Mouse (Mus musculus): ENCODE results near the gene Wdr18. TPM values are rescaled to one million over a fixed set of nuclear protein-coding genes. Genes with fewer than 3 reads are reported as not detected.
"Not testable (repeated sequence)": the region's sequence is repeated elsewhere in the genome, so short reads cannot be mapped to it uniquely, and the experiment has no call there.

Wdr18 gene
- polyA plus RNA-seq, 1 experiment from 2014 or later = 86.2 TPM

GRCm38 (mm10) chr10:79956643-79957154 lies 3.3 kb upstream of the Wdr18 start:
- Histone ChIP-seq H3K27me3 (replicated peaks) (no peaks in the 10 kb centered on the region), H3K4me1 (peaks cover 15% of the 10 kb centered on the region), H3K4me3 (replicated peaks) (no peak overlapping the region), H3K27ac (no peak overlapping the region), H3K4me2 (no peak overlapping the region), H3K9ac (no peak overlapping the region), H3K36me3 (peaks cover 8% of the 10 kb centered on the region; the same call in 1 of the 2 replicates), H3K9me3 (no peaks in the 10 kb centered on the region)
- WGBS = 29% methylated on average over 4 of the region's 4 CpGs
- no peak for ATAC-seq (ENCODE audit: insufficient read depth, low FRiP score, low read depth)

GRCm38 (mm10) chr10:79958140-79958816 lies 1.7 kb upstream of the Wdr18 start:
- H3K27me3 ChIP-seq (replicated peaks) = no peaks in the 10 kb centered on the region
- no peaks in the 10 kb centered on the region for H3K9me3 ChIP-seq
- H3K27ac ChIP-seq = no peak overlapping the region
- no peak overlapping the region for H3K9ac ChIP-seq
- H3K4me2 ChIP-seq = peak overlapping the region; percentile 43
- no peak for ATAC-seq (ENCODE audit: insufficient read depth, low FRiP score, low read depth)
- H3K36me3 ChIP-seq = 0 out of 2 replicates have a peak, but pooled peaks cover 10% of the 10 kb centered on the region
- H3K4me1 ChIP-seq = peaks cover 15% of the 10 kb centered on the region
- 11% methylated on average over 21 of the region's 21 CpGs for WGBS
- H3K4me3 ChIP-seq (replicated peaks) = no peak overlapping the region

- H3K27me3 ChIP-seq (replicated peaks); H3K27ac ChIP-seq; H3K9ac ChIP-seq; H3K9me3 ChIP-seq; ATAC-seq (ENCODE audit: insufficient read depth, low FRiP score, low read depth): not testable (repeated sequence)
- 29% methylated on average over 10 of the region's 10 CpGs for WGBS
- Histone ChIP-seq H3K4me3 (replicated peaks) (peak overlapping the region; percentile 98; the same call in 1 of the 2 replicates), H3K4me2 (peak overlapping the region; percentile 89; the same call in 1 of the 2 replicates), H3K4me1 (peaks cover 15% of the 10 kb centered on the region), H3K36me3 (peaks cover 21% of the 10 kb centered on the region; the same call in 1 of the 2 replicates)
Measured at GRCm38 (mm10) chr10:79959412-79959811, 540 bp upstream of the Wdr18 start.

- Histone ChIP-seq H3K9me3 (no peaks in the 10 kb centered on the region), H3K27ac (0 out of 2 replicates have a peak overlapping the region, but pooled peaks have one; percentile 67), H3K4me1 (peaks cover 15% of the 10 kb centered on the region), H3K4me2 (peak overlapping the region; percentile 89), H3K4me3 (replicated peaks) (peak overlapping the region; percentile 98), H3K27me3 (replicated peaks) (no peaks in the 10 kb centered on the region), H3K9ac (peak overlapping the region; percentile 77), H3K36me3 (peaks cover 35% of the 10 kb centered on the region; the same call in 1 of the 2 replicates)
- ATAC-seq (ENCODE audit: insufficient read depth, low FRiP score, low read depth) = no peak
- 11% methylated on average over 10 of the region's 10 CpGs for WGBS
Measured at GRCm38 (mm10) chr10:79960671-79961294, 831 bp downstream of the Wdr18 start.

GRCm38 (mm10) chr10:79964727-79965126 lies 4.8 kb downstream of the Wdr18 start:
- no peak overlapping the region for H3K27ac ChIP-seq
- no peak for ATAC-seq (ENCODE audit: insufficient read depth, low FRiP score, low read depth)
- no peak overlapping the region for H3K4me3 ChIP-seq (replicated peaks)
- H3K9me3 ChIP-seq = no peaks in the 10 kb centered on the region
- WGBS = 93% methylated on average over 7 of the region's 7 CpGs
- peaks cover 16% of the 10 kb centered on the region for H3K4me1 ChIP-seq
- H3K4me2 ChIP-seq = no peak overlapping the region
- H3K36me3 ChIP-seq = peaks cover 60% of the 10 kb centered on the region
- H3K27me3 ChIP-seq (replicated peaks) = no peaks in the 10 kb centered on the region
- H3K9ac ChIP-seq = no peak overlapping the region

- H3K36me3 ChIP-seq = peaks cover 60% of the 10 kb centered on the region
- 83% methylated on average over 5 of the region's 5 CpGs for WGBS
- no peak for ATAC-seq (ENCODE audit: insufficient read depth, low FRiP score, low read depth)
Measured at GRCm38 (mm10) chr10:79965325-79965724, 5.4 kb downstream of the Wdr18 start.

GRCm38 (mm10) chr10:79966886-79967400 lies 7.0 kb downstream of the Wdr18 start:
- H3K27ac ChIP-seq = no peak overlapping the region
- no peak for ATAC-seq (ENCODE audit: insufficient read depth, low FRiP score, low read depth)
- no peaks in the 10 kb centered on the region for H3K9me3 ChIP-seq
- peaks cover 16% of the 10 kb centered on the region; the same call in 1 of the 2 replicates for H3K27me3 ChIP-seq (replicated peaks)
- peaks cover 57% of the 10 kb centered on the region for H3K36me3 ChIP-seq
- WGBS = 89% methylated on average over 5 of the region's 5 CpGs
- peaks cover 16% of the 10 kb centered on the region for H3K4me1 ChIP-seq
- H3K4me2 ChIP-seq = no peak overlapping the region
- no peak overlapping the region for H3K4me3 ChIP-seq (replicated peaks)
- H3K9ac ChIP-seq = no peak overlapping the region

More at GRCm38 (mm10) chr10:79965325-79965724, 5.4 kb downstream of the Wdr18 start:
- no peak overlapping the region for H3K9ac ChIP-seq
- H3K4me2 ChIP-seq = no peak overlapping the region
- peaks cover 2% of the 10 kb centered on the region; the same call in 1 of the 2 replicates for H3K27me3 ChIP-seq (replicated peaks)
- no peak overlapping the region for H3K27ac ChIP-seq
- H3K9me3 ChIP-seq = no peaks in the 10 kb centered on the region
- peaks cover 16% of the 10 kb centered on the region for H3K4me1 ChIP-seq
- H3K4me3 ChIP-seq (replicated peaks) = no peak overlapping the region

- H3K27me3 ChIP-seq (replicated peaks) = peaks cover 21% of the 10 kb centered on the region; the same call in 1 of the 2 replicates
Measured at GRCm38 (mm10) chr10:79968181-79968580, 8.2 kb downstream of the Wdr18 start.

GRCm38 (mm10) chr10:79969124-79969568 lies 9.2 kb downstream of the Wdr18 start:
- H3K36me3 ChIP-seq = peaks cover 44% of the 10 kb centered on the region
- H3K9ac ChIP-seq = no peak overlapping the region
- no peak for ATAC-seq (ENCODE audit: insufficient read depth, low FRiP score, low read depth)
- peaks cover 21% of the 10 kb centered on the region; the same call in 1 of the 2 replicates for H3K27me3 ChIP-seq (replicated peaks)
- H3K9me3 ChIP-seq = no peaks in the 10 kb centered on the region
- 18% methylated on average over 3 of the region's 3 CpGs for WGBS
- peaks cover 16% of the 10 kb centered on the region for H3K4me1 ChIP-seq
- no peak overlapping the region for H3K4me2 ChIP-seq
- H3K27ac ChIP-seq = no peak overlapping the region
- no peak overlapping the region for H3K4me3 ChIP-seq (replicated peaks)

More at GRCm38 (mm10) chr10:79968181-79968580, 8.2 kb downstream of the Wdr18 start:
- Histone ChIP-seq H3K36me3 (peaks cover 51% of the 10 kb centered on the region), H3K9me3 (no peaks in the 10 kb centered on the region), H3K4me3 (replicated peaks) (no peak overlapping the region), H3K4me1 (peaks cover 16% of the 10 kb centered on the region), H3K4me2 (no peak overlapping the region), H3K9ac (no peak overlapping the region), H3K27ac (no peak overlapping the region)
- ATAC-seq (ENCODE audit: insufficient read depth, low FRiP score, low read depth) = no peak
- 57% methylated on average over 1 of the region's 1 CpGs for WGBS

- no peak within 1 kb of the TSS for H3K27ac ChIP-seq
- WGBS = 6% methylated on average over 47 of the region's 47 CpGs
- H3K4me2 ChIP-seq = peak within 1 kb of the TSS; percentile 76
- peak within 1 kb of the TSS; percentile 42 for H3K4me3 ChIP-seq (replicated peaks)
- H3K36me3 ChIP-seq = peaks cover 33% of the 10 kb centered on the region
- ATAC-seq (ENCODE audit: insufficient read depth, low FRiP score, low read depth) = no peak
- peaks cover 21% of the 10 kb centered on the region; the same call in 1 of the 2 replicates for H3K27me3 ChIP-seq (replicated peaks)
- peak within 1 kb of the TSS; percentile 37; the same call in 1 of the 2 replicates for H3K9ac ChIP-seq
- peaks cover 16% of the 10 kb centered on the region for H3K4me1 ChIP-seq
- H3K9me3 ChIP-seq = no peaks in the 10 kb centered on the region
Measured at GRCm38 (mm10) chr10:79970415-79971182, 10.6 kb downstream of the Wdr18 start, which contains the start of gene Grin3b. Grin3b (plus strand) TSS chr10:79970715.

- Histone ChIP-seq H3K36me3 (peaks cover 34% of the 10 kb centered on the region), H3K4me2 (peak overlapping the region; percentile 76)
Measured at GRCm38 (mm10) chr10:79971183-79971497, 11.2 kb downstream of the Wdr18 start.

More at GRCm38 (mm10) chr10:79971183-79971497, 11.2 kb downstream of the Wdr18 start:
- Histone ChIP-seq H3K9ac (peak overlapping the region; percentile 37; the same call in 1 of the 2 replicates), H3K4me1 (peaks cover 16% of the 10 kb centered on the region), H3K9me3 (no peaks in the 10 kb centered on the region), H3K4me3 (replicated peaks) (peak overlapping the region; percentile 42), H3K27me3 (replicated peaks) (peaks cover 21% of the 10 kb centered on the region; the same call in 1 of the 2 replicates), H3K27ac (no peak overlapping the region)
- 2% methylated on average over 21 of the region's 21 CpGs for WGBS
- no peak for ATAC-seq (ENCODE audit: insufficient read depth, low FRiP score, low read depth)

All from stomach, embryonic 15.5 days (tissue).